Mouse (Mus musculus) lung, postnatal 0 days (tissue): ENCODE data around the gene Dnajb5.

Experiments
- CTCF ChIP-seq: IDR thresholded peaks from 2 replicates; pipeline ENCODE4 v1.5.1; 2016; ENCODE audit warnings: antibody characterized with exemption, mild to moderate bottlenecking
- EP300 ChIP-seq: IDR thresholded peaks from 2 replicates; pipeline ENCODE4 v1.6.1; 2016; ENCODE audit warnings: antibody characterized with exemption, mild to moderate bottlenecking, control low read depth

- TF ChIP-seq CTCF (peak; percentile 81), EP300 (no peak)
Observed at GRCm38 (mm10) chr4:42961592-42961991, 12.0 kb downstream of the Dnajb5 start.
